Mouse (Mus musculus): ENCODE data around the gene Med25. TPM values are rescaled to one million over a fixed set of nuclear protein-coding genes. Genes with fewer than 3 reads are reported as not detected.

Gene Med25
- polyA plus RNA-seq, 1 experiment from 2014 or later: 153 TPM

DNA sequence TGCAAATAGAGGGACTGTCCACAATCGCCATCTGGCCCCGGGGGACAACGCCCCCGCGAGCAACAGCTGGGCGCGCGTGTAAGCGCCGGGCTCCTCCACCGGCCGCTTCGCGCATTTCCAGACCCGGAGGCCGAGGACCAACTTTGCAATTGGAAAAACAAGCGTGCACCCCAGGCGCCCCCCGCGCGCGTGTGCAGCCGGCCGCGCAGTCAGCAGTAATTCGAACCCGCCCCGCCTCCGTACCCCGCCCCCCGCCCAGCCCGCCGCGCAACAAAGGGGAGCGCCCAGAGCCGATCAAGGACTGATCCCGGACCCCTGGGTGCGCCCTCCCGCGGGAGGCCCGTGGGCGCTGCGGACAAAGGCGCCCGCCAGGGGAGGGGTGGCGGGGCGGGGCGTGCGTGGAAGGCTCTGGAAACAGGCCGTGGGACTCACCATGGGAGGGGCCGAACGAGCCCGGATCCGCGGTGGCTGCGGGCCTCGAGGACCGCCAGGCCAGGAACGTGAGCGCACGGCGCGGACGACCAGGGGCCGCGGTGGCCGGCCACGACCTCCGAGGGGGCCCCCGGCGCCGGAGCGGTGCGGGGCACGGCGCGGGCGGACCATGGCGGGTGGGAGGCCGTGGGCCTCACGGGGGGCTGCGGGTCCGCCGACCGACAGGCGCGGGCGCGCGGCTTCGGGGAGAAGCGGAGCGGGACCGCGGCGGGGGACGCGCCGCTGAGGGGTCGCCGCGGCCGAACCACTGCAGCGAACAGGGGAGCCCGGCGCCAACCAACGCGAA is 23.4 kb downstream of the Med25 start:
- 0% methylated on average over 73 of the region's 108 CpGs for WGBS
- peak overlapping the region; percentile 97 for H3K4me2 ChIP-seq (ENCODE audit: low read length)
- peak overlapping the region; percentile 76 for H3K4me3 ChIP-seq (ENCODE audit: low read depth, low read length)
- H3K9me3 ChIP-seq (replicated peaks; ENCODE audit: control insufficient read depth, low read length, poor library complexity, severe bottlenecking): no peaks in the 10 kb centered on the region
- peaks cover 44% of the 10 kb centered on the region for H3K4me1 ChIP-seq (ENCODE audit: control insufficient read depth, insufficient read depth, low read length)
- peak overlapping the region; percentile 93 for H3K9ac ChIP-seq (ENCODE audit: low read depth, low read length)
- peak overlapping the region; percentile 100 for H3K27ac ChIP-seq (ENCODE audit: low read length)
- H3K36me3 ChIP-seq (ENCODE audit: control insufficient read depth, insufficient read depth, low read length): peaks cover 15% of the 10 kb centered on the region
- peak; percentile 26 for ATAC-seq
- H3K27me3 ChIP-seq (ENCODE audit: control insufficient read depth, insufficient read depth, low read depth, low read length): no peaks in the 10 kb centered on the region

- no peaks in the 10 kb centered on the region for H3K9me3 ChIP-seq (replicated peaks; ENCODE audit: control insufficient read depth, low read length, poor library complexity, severe bottlenecking)
- H3K27me3 ChIP-seq (ENCODE audit: control insufficient read depth, insufficient read depth, low read depth, low read length): no peaks in the 10 kb centered on the region
- H3K4me2 ChIP-seq (ENCODE audit: low read length): peak overlapping the region; percentile 97
- peak overlapping the region; percentile 100 for H3K27ac ChIP-seq (ENCODE audit: low read length)
- peaks cover 21% of the 10 kb centered on the region for H3K36me3 ChIP-seq (ENCODE audit: control insufficient read depth, insufficient read depth, low read length)
- H3K4me1 ChIP-seq (ENCODE audit: control insufficient read depth, insufficient read depth, low read length): peaks cover 44% of the 10 kb centered on the region
- peak overlapping the region; percentile 76 for H3K4me3 ChIP-seq (ENCODE audit: low read depth, low read length)
- 4% methylated on average over 16 of the region's 16 CpGs for WGBS
- peak overlapping the region; percentile 93 for H3K9ac ChIP-seq (ENCODE audit: low read depth, low read length)
- no peak for ATAC-seq
These were observed 24.0 kb downstream of the Med25 start for GRCm38 (mm10) chr7:44868465-44868864.

GRCm38 (mm10) chr7:44867802-44868201 is 24.7 kb downstream of the Med25 start:
- Histone ChIP-seq H3K27ac (ENCODE audit: low read length) (no peak overlapping the region), H3K4me1 (ENCODE audit: control insufficient read depth, insufficient read depth, low read length) (peaks cover 44% of the 10 kb centered on the region)
- 47% methylated on average over 9 of the region's 9 CpGs for WGBS

DNA sequence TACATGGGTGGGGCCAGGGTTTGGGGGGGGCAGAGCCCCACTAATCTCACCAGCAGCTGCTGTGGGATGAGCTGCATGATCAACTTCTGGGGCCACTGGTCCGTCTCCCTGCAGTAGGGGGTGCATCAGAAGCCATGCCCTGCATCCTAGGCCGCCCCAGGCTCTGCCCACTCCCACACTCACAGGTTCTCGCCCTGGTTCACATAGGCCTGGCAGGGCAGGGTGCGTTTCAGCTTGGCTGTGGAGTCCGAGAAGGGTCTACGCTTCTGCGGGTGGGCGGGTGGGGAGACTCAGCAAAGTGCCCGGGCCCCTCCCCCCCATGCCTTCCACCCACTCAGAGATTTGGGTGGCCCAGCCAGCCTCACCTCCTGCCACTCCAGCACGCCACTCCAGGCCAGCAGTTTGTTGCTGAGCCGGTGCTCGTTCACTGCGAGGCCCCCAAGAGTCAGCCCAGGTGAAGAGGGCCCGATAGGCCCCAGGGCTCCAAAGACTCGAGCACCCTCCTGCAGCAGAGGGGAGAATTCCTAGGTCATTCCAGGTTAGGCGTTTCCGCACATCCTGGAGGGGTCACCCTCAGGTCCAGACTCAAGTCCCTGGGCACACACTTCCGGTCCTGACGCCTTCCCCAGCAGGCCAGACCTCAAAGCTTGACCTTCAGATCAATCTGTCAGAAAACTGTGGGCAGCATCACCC is 25.4 kb downstream of the Med25 start:
- no peak overlapping the region for H3K27ac ChIP-seq (ENCODE audit: low read length)
- H3K9me3 ChIP-seq (replicated peaks; ENCODE audit: control insufficient read depth, low read length, poor library complexity, severe bottlenecking): no peaks in the 10 kb centered on the region
- H3K4me3 ChIP-seq (ENCODE audit: low read depth, low read length): peak overlapping the region; percentile 76

More at GRCm38 (mm10) chr7:44867802-44868201, 24.7 kb downstream of the Med25 start:
- Histone ChIP-seq H3K4me2 (ENCODE audit: low read length) (peak overlapping the region; percentile 97), H3K27me3 (ENCODE audit: control insufficient read depth, insufficient read depth, low read depth, low read length) (no peaks in the 10 kb centered on the region), H3K9ac (ENCODE audit: low read depth, low read length) (peak overlapping the region; percentile 93), H3K36me3 (ENCODE audit: control insufficient read depth, insufficient read depth, low read length) (peaks cover 28% of the 10 kb centered on the region), H3K4me3 (ENCODE audit: low read depth, low read length) (peak overlapping the region; percentile 76), H3K9me3 (replicated peaks; ENCODE audit: control insufficient read depth, low read length, poor library complexity, severe bottlenecking) (no peaks in the 10 kb centered on the region)
- no peak for ATAC-seq

DNA sequence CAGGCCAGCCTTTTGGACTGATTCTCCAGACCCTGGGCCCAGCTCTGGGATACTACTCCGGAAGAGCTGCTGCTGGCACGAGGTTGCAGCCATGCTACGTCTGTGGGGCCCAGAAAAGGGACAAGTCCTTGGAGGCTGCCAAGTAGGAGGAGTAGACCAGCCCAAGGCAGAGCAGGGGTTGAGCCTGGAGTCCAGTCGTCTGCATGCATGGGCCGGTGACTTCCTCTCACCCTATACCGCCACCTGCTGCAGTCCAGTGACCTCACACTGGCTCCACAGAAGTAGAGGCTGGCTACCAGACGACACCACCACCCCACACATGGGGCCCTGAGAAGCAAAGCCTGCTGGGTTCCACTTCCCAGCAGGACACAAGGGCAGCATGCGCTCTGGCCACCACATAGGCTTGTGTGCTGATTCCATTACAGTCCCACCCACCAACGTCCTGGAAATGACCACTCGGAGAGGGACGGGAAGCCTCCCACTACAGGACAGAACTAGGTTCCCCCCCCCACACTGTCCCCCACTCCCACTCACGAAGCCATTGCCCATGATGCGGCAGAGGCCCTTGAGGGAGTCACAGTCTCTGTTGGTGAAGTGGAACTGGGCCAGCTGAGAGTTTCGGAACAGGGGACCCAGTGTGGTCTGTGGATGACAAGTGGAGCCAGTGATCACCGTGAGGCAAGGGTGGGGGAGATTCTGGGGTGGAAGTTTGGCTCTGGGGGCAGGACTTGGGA is 26.1 kb downstream of the Med25 start:
- peak overlapping the region; percentile 38; the same call in 1 of the 2 replicates for H3K27ac ChIP-seq (ENCODE audit: low read length)
- ATAC-seq: no peak

More for the DNA sequence above, 25.4 kb downstream of the Med25 start:
- Histone ChIP-seq H3K27me3 (ENCODE audit: control insufficient read depth, insufficient read depth, low read depth, low read length) (no peaks in the 10 kb centered on the region), H3K36me3 (ENCODE audit: control insufficient read depth, insufficient read depth, low read length) (peaks cover 34% of the 10 kb centered on the region), H3K4me1 (ENCODE audit: control insufficient read depth, insufficient read depth, low read length) (peaks cover 44% of the 10 kb centered on the region), H3K9ac (ENCODE audit: low read depth, low read length) (peak overlapping the region; percentile 93), H3K4me2 (ENCODE audit: low read length) (peak overlapping the region; percentile 97)
- WGBS: 71% methylated on average over 19 of the region's 19 CpGs
- no peak for ATAC-seq

GRCm38 (mm10) chr7:44864595-44865542 is 27.6 kb downstream of the Med25 start:
- Histone ChIP-seq H3K4me2 (ENCODE audit: low read length) (no peak overlapping the region), H3K9me3 (replicated peaks; ENCODE audit: control insufficient read depth, low read length, poor library complexity, severe bottlenecking) (no peaks in the 10 kb centered on the region), H3K9ac (ENCODE audit: low read depth, low read length) (0 out of 2 replicates have a peak overlapping the region, but pooled peaks have one; percentile 21), H3K27me3 (ENCODE audit: control insufficient read depth, insufficient read depth, low read depth, low read length) (no peaks in the 10 kb centered on the region), H3K4me1 (ENCODE audit: control insufficient read depth, insufficient read depth, low read length) (peaks cover 42% of the 10 kb centered on the region), H3K4me3 (ENCODE audit: low read depth, low read length) (no peak overlapping the region), H3K27ac (ENCODE audit: low read length) (0 out of 2 replicates have a peak overlapping the region, but pooled peaks have one; percentile 13), H3K36me3 (ENCODE audit: control insufficient read depth, insufficient read depth, low read length) (peaks cover 38% of the 10 kb centered on the region)
- 81% methylated on average over 24 of the region's 24 CpGs for WGBS
- ATAC-seq: no peak

More for the DNA sequence above, 26.1 kb downstream of the Med25 start:
- Histone ChIP-seq H3K27me3 (ENCODE audit: control insufficient read depth, insufficient read depth, low read depth, low read length) (no peaks in the 10 kb centered on the region), H3K4me3 (ENCODE audit: low read depth, low read length) (peak overlapping the region; percentile 7), H3K4me2 (ENCODE audit: low read length) (peak overlapping the region; percentile 97), H3K9ac (ENCODE audit: low read depth, low read length) (peak overlapping the region; percentile 93), H3K36me3 (ENCODE audit: control insufficient read depth, insufficient read depth, low read length) (peaks cover 38% of the 10 kb centered on the region), H3K9me3 (replicated peaks; ENCODE audit: control insufficient read depth, low read length, poor library complexity, severe bottlenecking) (no peaks in the 10 kb centered on the region), H3K4me1 (ENCODE audit: control insufficient read depth, insufficient read depth, low read length) (peaks cover 44% of the 10 kb centered on the region)
- WGBS: 53% methylated on average over 15 of the region's 15 CpGs

- no peak overlapping the region for H3K27ac ChIP-seq (ENCODE audit: low read length)
- ATAC-seq: no peak
- no peak overlapping the region for H3K4me3 ChIP-seq (ENCODE audit: low read depth, low read length)
- H3K4me2 ChIP-seq (ENCODE audit: low read length): no peak overlapping the region
- H3K4me1 ChIP-seq (ENCODE audit: control insufficient read depth, insufficient read depth, low read length): peaks cover 42% of the 10 kb centered on the region
- WGBS: 83% methylated on average over 11 of the region's 11 CpGs
- no peaks in the 10 kb centered on the region for H3K27me3 ChIP-seq (ENCODE audit: control insufficient read depth, insufficient read depth, low read depth, low read length)
- no peak overlapping the region for H3K9ac ChIP-seq (ENCODE audit: low read depth, low read length)
- H3K9me3 ChIP-seq (replicated peaks; ENCODE audit: control insufficient read depth, low read length, poor library complexity, severe bottlenecking): no peaks in the 10 kb centered on the region
- peaks cover 38% of the 10 kb centered on the region for H3K36me3 ChIP-seq (ENCODE audit: control insufficient read depth, insufficient read depth, low read length)
These were observed 28.5 kb downstream of the Med25 start for GRCm38 (mm10) chr7:44863982-44864494.

GRCm38 (mm10) chr7:44863210-44863609 is 29.3 kb downstream of the Med25 start:
- Histone ChIP-seq H3K36me3 (ENCODE audit: control insufficient read depth, insufficient read depth, low read length) (peaks cover 38% of the 10 kb centered on the region), H3K27me3 (ENCODE audit: control insufficient read depth, insufficient read depth, low read depth, low read length) (no peaks in the 10 kb centered on the region), H3K9ac (ENCODE audit: low read depth, low read length) (no peak overlapping the region), H3K4me3 (ENCODE audit: low read depth, low read length) (no peak overlapping the region), H3K4me2 (ENCODE audit: low read length) (no peak overlapping the region), H3K27ac (ENCODE audit: low read length) (no peak overlapping the region), H3K9me3 (replicated peaks; ENCODE audit: control insufficient read depth, low read length, poor library complexity, severe bottlenecking) (no peaks in the 10 kb centered on the region), H3K4me1 (ENCODE audit: control insufficient read depth, insufficient read depth, low read length) (peaks cover 42% of the 10 kb centered on the region)
- no peak for ATAC-seq
- WGBS: 92% methylated on average over 14 of the region's 14 CpGs
